Mouse (Mus musculus) hindbrain, embryonic 15.5 days (tissue): ENCODE measurements around the gene Guca2a. TPM values are rescaled to one million over a fixed set of nuclear protein-coding genes. Genes with fewer than 3 reads are reported as not detected.
A peak's percentile ranks its signal among the peaks of the same experiment; 100 is the strongest.
"Not testable (repeated sequence)": the region's sequence is repeated elsewhere in the genome, so short reads cannot be mapped to it uniquely, and the experiment has no call there.

ENCODE experiments used
- ATAC-seq: fragments of 200-750 bp; cut with Nextera tagmentation; 2 replicates; pipeline ENCODE4 v1.8.0; 2017; ENCODE audit warnings: low read depth, moderate number of reproducible peaks, moderate TSS enrichment; ENCODE audit not compliant: low FRiP score
- H3K27ac ChIP-seq: fragments of 300-500 bp; sonication (generic); replicated peaks from 2 replicates; pipeline ENCODE4 v1.5.1; 2015; ENCODE audit warnings: mild to moderate bottlenecking, inconsistent platforms
- H3K27me3 ChIP-seq: fragments of 300-500 bp; sonication (generic); 2 replicates; pipeline ENCODE4 v1.6.1; 2015; ENCODE audit warnings: control low read depth, inconsistent platforms
- H3K36me3 ChIP-seq: fragments of 300-500 bp; sonication (generic); 2 replicates; pipeline ENCODE4 v1.6.1; 2015; ENCODE audit warnings: control low read depth, inconsistent platforms
- H3K4me1 ChIP-seq: fragments of 300-500 bp; sonication (generic); replicated peaks from 2 replicates; pipeline ENCODE4 v1.6.1; 2015; ENCODE audit warnings: control low read depth, inconsistent platforms
- H3K4me2 ChIP-seq: fragments of 300-500 bp; sonication (generic); 2 replicates; pipeline ENCODE4 v1.6.1; 2015; ENCODE audit warnings: moderate library complexity, mild to moderate bottlenecking, inconsistent platforms
- H3K4me3 ChIP-seq: fragments of 300-500 bp; sonication (generic); 2 replicates; pipeline ENCODE4 v1.5.1; 2015; ENCODE audit warnings: mild to moderate bottlenecking, inconsistent platforms
- H3K9ac ChIP-seq: fragments of 300-500 bp; sonication (generic); 2 replicates; pipeline ENCODE4 v1.6.1; 2015; ENCODE audit warnings: inconsistent platforms
- H3K9me3 ChIP-seq: fragments of 300-500 bp; sonication (generic); 2 replicates; pipeline ENCODE4 v1.6.1; 2016; ENCODE audit warnings: control low read depth, inconsistent platforms
- WGBS: fragments of 180-500 bp; shearing (Covaris S2); methylation state at CpG from one replicate; pipeline ENCODE4 v1.1.7; 2015; 5-methylcytosine and 5-hydroxymethylcytosine counted together
- polyA plus RNA-seq: library from polyadenylated mRNA; unstranded; fragments of >200 nt; fragmentation: Nextera tagmentation; extraction: Ambion mirVana; gene quantifications from 2 replicates; pipeline ENCODE4 v1.2.1, GENCODE M21; 2015

Gene Guca2a
- polyA plus RNA-seq, 1 experiment from 2014 or later: not detected

- no peak overlapping the region for H3K4me3 ChIP-seq
- H3K36me3 ChIP-seq: peaks cover 26% of the 10 kb centered on the region
- H3K27me3 ChIP-seq: no peaks in the 10 kb centered on the region
- peaks cover 9% of the 10 kb centered on the region for H3K4me1 ChIP-seq
- H3K9me3 ChIP-seq: no peaks in the 10 kb centered on the region
- no peak overlapping the region for H3K9ac ChIP-seq
- H3K27ac ChIP-seq: peak overlapping the region; percentile 37
- ATAC-seq: no peak
- 69% methylated on average over 4 of the region's 4 CpGs for WGBS
- no peak overlapping the region for H3K4me2 ChIP-seq
Measured at GRCm38 (mm10) chr4:119627317-119627716, 10.2 kb upstream of the Guca2a start.

DNA sequence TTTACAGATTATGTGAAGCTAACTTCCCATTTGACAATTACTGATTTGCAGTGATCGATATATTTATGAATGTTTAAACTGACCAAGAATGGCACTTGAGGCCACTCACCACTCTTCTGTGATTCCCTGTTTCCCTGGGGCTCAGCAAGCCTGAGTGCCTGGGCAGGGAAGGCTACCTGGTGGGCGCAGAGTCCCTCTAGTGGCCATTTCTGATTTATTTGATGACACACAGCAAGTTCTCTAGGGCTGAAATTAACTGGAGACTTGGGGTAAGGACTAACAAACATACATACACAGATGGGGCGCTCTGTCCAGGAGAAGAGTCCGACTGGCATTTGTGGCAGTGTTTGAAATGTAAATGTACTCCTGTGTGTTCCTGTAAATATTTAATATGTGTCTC lies 9.1 kb upstream of the Guca2a start:
- H3K27ac ChIP-seq, H3K27me3 ChIP-seq, H3K4me2 ChIP-seq, H3K9ac ChIP-seq, ATAC-seq, H3K4me3 ChIP-seq, H3K9me3 ChIP-seq: not testable (repeated sequence)
- Histone ChIP-seq H3K4me1 (peaks cover 18% of the 10 kb centered on the region), H3K36me3 (peaks cover 16% of the 10 kb centered on the region)
- 73% methylated on average over 4 of the region's 4 CpGs for WGBS

DNA sequence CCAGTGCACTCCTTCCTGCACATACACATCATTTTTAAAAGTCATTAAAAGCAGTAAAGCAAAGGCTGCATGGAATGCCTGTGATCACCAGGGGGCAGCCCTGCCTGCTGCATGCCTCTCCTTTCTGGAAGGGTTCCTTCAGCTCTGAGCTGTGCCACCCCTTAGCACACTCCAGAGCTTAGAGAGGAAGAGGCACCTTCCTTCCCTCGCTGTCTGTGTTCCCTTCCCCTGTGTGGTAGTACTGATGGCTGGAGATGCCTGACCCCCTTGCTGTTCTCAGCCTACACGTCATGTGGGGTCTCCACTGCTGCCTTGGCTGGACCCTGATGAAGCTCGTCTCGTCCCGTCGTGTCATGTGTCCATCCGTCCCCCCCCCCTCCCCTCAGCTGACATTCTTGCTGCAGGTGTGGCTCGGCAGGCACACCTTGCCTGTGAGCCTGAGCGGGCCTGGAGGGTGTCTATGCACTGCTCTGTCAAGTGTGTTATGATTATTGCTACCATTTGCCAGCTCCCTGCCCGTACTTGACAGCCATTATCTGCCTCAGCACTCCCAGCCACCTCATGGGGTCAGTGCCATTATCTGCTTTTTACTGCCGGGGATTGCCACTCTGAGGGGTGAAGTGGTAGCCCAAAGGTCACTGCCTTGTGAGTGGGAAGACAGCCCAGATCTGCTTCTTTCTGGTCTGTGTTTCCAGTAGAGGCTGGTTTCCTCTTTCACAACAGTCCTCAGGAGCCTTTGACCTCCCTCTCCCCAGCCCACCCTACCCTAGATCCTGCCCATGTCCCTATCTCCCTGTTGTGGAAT lies 6.2 kb upstream of the Guca2a start:
- no peak; the same call in 1 of the 2 replicates for ATAC-seq
- H3K4me1 ChIP-seq: peaks cover 30% of the 10 kb centered on the region
- H3K27ac ChIP-seq: no peak overlapping the region
- WGBS: 81% methylated on average over 11 of the region's 11 CpGs
- H3K9ac ChIP-seq: no peak overlapping the region
- H3K9me3 ChIP-seq: no peaks in the 10 kb centered on the region
- H3K4me2 ChIP-seq: no peak overlapping the region
- H3K27me3 ChIP-seq: no peaks in the 10 kb centered on the region
- no peak overlapping the region for H3K4me3 ChIP-seq
- 0 out of 2 replicates have a peak, but pooled peaks cover 5% of the 10 kb centered on the region for H3K36me3 ChIP-seq

DNA sequence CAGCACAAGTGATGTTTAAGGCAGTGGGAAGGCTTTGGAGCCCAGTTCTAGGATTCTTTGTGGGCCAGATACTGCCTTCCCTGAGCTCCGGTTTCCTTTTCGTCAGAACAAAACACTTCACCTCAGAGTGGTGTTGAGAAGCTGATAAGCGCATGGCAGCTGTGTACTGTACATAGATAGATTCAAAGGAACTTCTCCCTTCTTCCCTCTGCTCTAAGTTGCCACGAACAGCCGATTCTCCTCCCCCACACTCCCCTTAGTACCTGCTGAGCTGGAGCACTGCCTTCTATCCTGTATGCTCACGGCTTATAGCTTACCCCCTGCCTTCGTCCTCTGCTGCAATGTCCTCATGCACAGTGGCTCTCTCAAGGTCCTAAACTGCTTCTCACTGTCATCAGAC lies 4.8 kb upstream of the Guca2a start:
- Histone ChIP-seq H3K27ac (0 out of 2 replicates have a peak overlapping the region, but pooled peaks have one; percentile 14), H3K9me3 (no peaks in the 10 kb centered on the region), H3K4me2 (no peak overlapping the region), H3K4me3 (no peak overlapping the region), H3K27me3 (no peaks in the 10 kb centered on the region), H3K9ac (no peak overlapping the region), H3K36me3 (0 out of 2 replicates have a peak, but pooled peaks cover 5% of the 10 kb centered on the region), H3K4me1 (peaks cover 30% of the 10 kb centered on the region)
- 56% methylated on average over 7 of the region's 7 CpGs for WGBS
- ATAC-seq: no peak

- WGBS: 27% methylated on average over 7 of the region's 7 CpGs
- no peak overlapping the region for H3K27ac ChIP-seq
- no peak for ATAC-seq
Measured at GRCm38 (mm10) chr4:119633342-119633741, 4.2 kb upstream of the Guca2a start.

GRCm38 (mm10) chr4:119633948-119634347 lies 3.6 kb upstream of the Guca2a start:
- H3K36me3 ChIP-seq: 0 out of 2 replicates have a peak, but pooled peaks cover 5% of the 10 kb centered on the region
- no peaks in the 10 kb centered on the region for H3K9me3 ChIP-seq
- ATAC-seq: no peak
- no peak overlapping the region for H3K4me3 ChIP-seq
- H3K4me2 ChIP-seq: no peak overlapping the region
- peaks cover 30% of the 10 kb centered on the region for H3K4me1 ChIP-seq
- H3K27me3 ChIP-seq: no peaks in the 10 kb centered on the region
- WGBS: 72% methylated on average over 3 of the region's 3 CpGs
- H3K9ac ChIP-seq: no peak overlapping the region
- no peak overlapping the region for H3K27ac ChIP-seq

More at GRCm38 (mm10) chr4:119633342-119633741, 4.2 kb upstream of the Guca2a start:
- Histone ChIP-seq H3K36me3 (0 out of 2 replicates have a peak, but pooled peaks cover 5% of the 10 kb centered on the region), H3K4me1 (peaks cover 30% of the 10 kb centered on the region), H3K9ac (no peak overlapping the region), H3K9me3 (no peaks in the 10 kb centered on the region), H3K27me3 (no peaks in the 10 kb centered on the region), H3K4me3 (no peak overlapping the region), H3K4me2 (no peak overlapping the region)

DNA sequence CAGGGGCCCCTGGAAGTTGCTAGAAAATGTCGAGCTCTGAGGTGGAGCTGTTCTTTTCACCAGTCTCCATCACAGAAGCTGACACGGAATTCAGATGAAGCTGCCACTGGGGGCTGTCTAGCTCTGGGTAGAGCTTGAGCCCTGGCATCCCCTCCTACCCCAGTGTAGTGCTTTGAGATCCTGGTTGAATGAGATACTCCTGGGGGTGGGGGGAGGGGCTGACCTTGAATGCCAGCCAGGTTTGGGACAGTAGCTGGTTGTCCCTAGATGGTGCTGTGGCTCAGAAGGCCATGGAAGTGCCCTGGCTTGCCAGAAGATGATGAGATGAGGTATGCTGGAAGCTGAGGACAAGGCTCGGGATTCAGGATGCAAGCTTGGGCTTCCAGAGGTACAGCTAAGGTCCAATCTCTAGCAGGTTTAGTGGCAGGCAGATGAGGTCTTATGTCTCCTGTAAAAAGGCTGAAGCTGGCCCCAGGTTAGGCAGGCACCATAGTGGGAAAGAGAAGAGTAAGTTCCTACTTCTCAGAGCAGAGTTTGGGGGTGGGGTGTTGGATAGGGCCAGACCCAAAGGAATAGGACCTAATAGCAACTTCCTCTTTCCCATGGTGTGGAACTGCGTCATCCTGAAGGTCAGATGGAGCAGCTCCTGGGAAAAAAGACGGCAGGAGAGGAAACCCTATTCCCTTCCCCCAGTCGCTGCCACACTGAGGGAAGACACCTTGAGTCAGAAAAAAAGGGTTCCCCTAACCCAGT lies 2.4 kb upstream of the Guca2a start:
- H3K27ac ChIP-seq: no peak overlapping the region
- 62% methylated on average over 6 of the region's 6 CpGs for WGBS
- no peaks in the 10 kb centered on the region for H3K9me3 ChIP-seq
- H3K4me3 ChIP-seq: no peak overlapping the region
- H3K4me2 ChIP-seq: no peak overlapping the region
- H3K4me1 ChIP-seq: peaks cover 30% of the 10 kb centered on the region
- no peak overlapping the region for H3K9ac ChIP-seq
- ATAC-seq: no peak
- H3K27me3 ChIP-seq: no peaks in the 10 kb centered on the region
- no peaks in the 10 kb centered on the region for H3K36me3 ChIP-seq

DNA sequence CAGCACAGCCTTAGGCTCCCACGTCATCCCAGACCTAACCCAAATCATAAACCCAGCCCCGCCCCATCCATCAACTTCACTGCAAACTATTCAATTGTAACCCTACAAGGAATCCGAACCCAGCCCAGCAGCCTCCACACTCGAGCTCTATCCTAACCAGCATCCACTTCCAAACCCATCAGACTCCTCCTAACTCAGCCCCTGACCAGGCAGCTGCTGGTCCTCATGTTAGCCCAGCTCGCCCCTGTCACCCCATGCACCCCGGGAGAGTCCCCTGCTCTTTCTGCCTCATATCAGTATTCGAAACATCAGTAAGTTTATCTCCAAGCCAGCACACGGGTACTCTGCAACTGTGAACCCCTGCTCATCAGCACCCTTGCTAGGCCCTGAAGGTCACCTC lies 1.8 kb upstream of the Guca2a start:
- H3K4me3 ChIP-seq: no peak overlapping the region
- no peak for ATAC-seq
- H3K36me3 ChIP-seq: no peaks in the 10 kb centered on the region
- no peak overlapping the region for H3K27ac ChIP-seq
- H3K9ac ChIP-seq: no peak overlapping the region
- peaks cover 30% of the 10 kb centered on the region for H3K4me1 ChIP-seq
- no peaks in the 10 kb centered on the region for H3K9me3 ChIP-seq
- no peaks in the 10 kb centered on the region for H3K27me3 ChIP-seq
- no peak overlapping the region for H3K4me2 ChIP-seq
- WGBS: 74% methylated on average over 8 of the region's 8 CpGs

GRCm38 (mm10) chr4:119636731-119637130 lies 773 bp upstream of the Guca2a start:
- Histone ChIP-seq H3K4me1 (peaks cover 23% of the 10 kb centered on the region), H3K9ac (no peak overlapping the region), H3K36me3 (no peaks in the 10 kb centered on the region), H3K27me3 (no peaks in the 10 kb centered on the region), H3K4me3 (no peak overlapping the region), H3K4me2 (no peak overlapping the region), H3K9me3 (no peaks in the 10 kb centered on the region), H3K27ac (no peak overlapping the region)
- WGBS: 88% methylated on average over 7 of the region's 7 CpGs
- no peak for ATAC-seq

GRCm38 (mm10) chr4:119637946-119638345 lies 442 bp downstream of the Guca2a start:
- no peaks in the 10 kb centered on the region for H3K9me3 ChIP-seq
- H3K4me2 ChIP-seq: no peak overlapping the region
- H3K4me1 ChIP-seq: peaks cover 15% of the 10 kb centered on the region
- H3K27ac ChIP-seq: no peak overlapping the region
- no peak overlapping the region for H3K4me3 ChIP-seq
- ATAC-seq: no peak
- WGBS: 85% methylated on average over 6 of the region's 6 CpGs
- no peak overlapping the region for H3K9ac ChIP-seq
- no peaks in the 10 kb centered on the region for H3K36me3 ChIP-seq
- no peaks in the 10 kb centered on the region for H3K27me3 ChIP-seq

- Histone ChIP-seq H3K4me3 (no peak overlapping the region), H3K27ac (no peak overlapping the region), H3K4me1 (peaks cover 9% of the 10 kb centered on the region), H3K9ac (no peak overlapping the region), H3K27me3 (no peaks in the 10 kb centered on the region), H3K36me3 (no peaks in the 10 kb centered on the region), H3K4me2 (no peak overlapping the region), H3K9me3 (no peaks in the 10 kb centered on the region)
- 60% methylated on average over 11 of the region's 11 CpGs for WGBS
- ATAC-seq: no peak
Measured at GRCm38 (mm10) chr4:119638656-119639055, 1.2 kb downstream of the Guca2a start.

DNA sequence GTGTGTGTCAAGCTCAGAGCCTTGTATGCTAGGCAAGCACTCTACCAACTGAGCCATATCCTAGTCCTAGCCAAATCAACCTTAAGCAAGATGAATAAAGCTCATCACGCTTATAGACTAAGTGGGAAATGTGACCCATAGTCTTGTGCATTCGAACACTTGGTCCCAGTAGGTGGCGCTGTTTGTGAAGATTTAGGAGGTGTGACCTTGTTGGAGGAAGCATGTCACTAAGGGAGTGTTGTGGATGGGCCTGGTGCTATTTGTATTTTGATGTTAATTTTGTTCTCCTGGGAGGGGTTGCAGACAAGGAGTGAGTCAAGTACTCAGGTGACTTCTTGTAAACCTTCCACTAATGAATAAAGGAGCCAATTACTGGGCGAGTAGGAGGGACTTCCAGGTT lies 5.2 kb downstream of the Guca2a start:
- ATAC-seq: no peak

More for the DNA sequence above, 5.2 kb downstream of the Guca2a start:
- Histone ChIP-seq H3K9me3 (no peaks in the 10 kb centered on the region), H3K36me3 (no peaks in the 10 kb centered on the region), H3K27me3 (no peaks in the 10 kb centered on the region), H3K27ac (no peak overlapping the region), H3K4me1 (no peaks in the 10 kb centered on the region), H3K9ac (no peak overlapping the region), H3K4me3 (no peak overlapping the region), H3K4me2 (no peak overlapping the region)
- 91% methylated on average over 4 of the region's 4 CpGs for whole genome bisulfite sequencing
